Mouse (Mus musculus) heart, postnatal 14 days (tissue): ENCODE results near the gene Lama5. TPM values are rescaled to one million over a fixed set of nuclear protein-coding genes. Genes with fewer than 3 reads are reported as not detected.

Experiments
- DNase-seq, 2 experiments: peaks; one replicate each; pipeline ENCODE4 v3.0.0; 2021 to 2022
- intact Hi-C: fragments of 180-260 bp; cut with DNase I; formaldehyde crosslinking; loops from one replicate; pipeline ENCODE4 v1.15.1; 2025
- microRNA-seq, 2 experiments: library from miRNA; unstranded; fragments of <30 nt; microRNA quantifications; one replicate each; pipeline ENCODE4 v1.2.0; 2021 to 2022
- total RNA-seq, 2 experiments: library from RNA; stranded (reverse); gene quantifications; 2 replicates each; pipeline ENCODE4 v1.2.3; 2021

Gene Lama5
- total RNA-seq, 2 experiments from 2014 or later: 43.1 to 63.7 TPM

DNA sequence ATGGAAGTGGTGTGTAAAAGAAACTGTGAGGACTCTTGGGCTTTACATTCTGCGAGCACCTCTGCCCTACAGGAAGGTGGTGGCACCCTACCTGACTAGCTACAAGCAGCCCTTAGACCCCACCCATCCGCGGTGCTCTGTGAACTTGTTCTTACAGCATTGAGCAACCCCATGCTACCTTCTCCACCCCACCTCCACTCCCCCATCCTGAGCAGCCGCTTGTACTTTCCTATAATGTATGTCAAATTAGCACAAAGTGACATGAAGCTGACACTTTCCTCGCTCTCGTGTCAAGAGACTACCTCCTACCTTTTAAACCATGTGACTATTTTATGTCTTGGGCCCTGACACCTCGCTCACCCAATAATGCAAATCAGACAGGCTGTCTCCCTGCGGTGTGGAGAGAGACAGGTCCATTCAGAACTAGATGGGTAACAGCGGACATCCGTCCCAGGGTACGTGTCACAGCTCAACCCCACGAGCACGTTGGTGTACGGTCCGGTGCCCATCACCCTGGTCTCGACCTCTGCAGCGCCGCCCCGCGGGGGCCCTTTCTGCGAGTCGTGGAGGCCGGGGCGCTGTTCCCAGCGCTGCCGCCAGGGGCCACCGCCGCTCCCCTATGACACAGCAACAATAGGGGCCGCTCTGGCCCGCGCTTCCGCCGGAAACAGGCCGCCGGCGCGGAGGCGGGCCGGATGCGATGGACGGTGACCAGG lies 54.7 kb downstream of the Lama5 start, which contains the start of gene Adrm1:
TSS of gene Adrm1 (plus strand) at position 680 of the 716 bp plus-strand sequence.
- intact Hi-C loops: loop anchor here (5.0 kb wide), 1 partner anchor 199 kb away; no protein-coding TSS in a partner anchor
- DNase-seq: peak; percentile 99

DNA sequence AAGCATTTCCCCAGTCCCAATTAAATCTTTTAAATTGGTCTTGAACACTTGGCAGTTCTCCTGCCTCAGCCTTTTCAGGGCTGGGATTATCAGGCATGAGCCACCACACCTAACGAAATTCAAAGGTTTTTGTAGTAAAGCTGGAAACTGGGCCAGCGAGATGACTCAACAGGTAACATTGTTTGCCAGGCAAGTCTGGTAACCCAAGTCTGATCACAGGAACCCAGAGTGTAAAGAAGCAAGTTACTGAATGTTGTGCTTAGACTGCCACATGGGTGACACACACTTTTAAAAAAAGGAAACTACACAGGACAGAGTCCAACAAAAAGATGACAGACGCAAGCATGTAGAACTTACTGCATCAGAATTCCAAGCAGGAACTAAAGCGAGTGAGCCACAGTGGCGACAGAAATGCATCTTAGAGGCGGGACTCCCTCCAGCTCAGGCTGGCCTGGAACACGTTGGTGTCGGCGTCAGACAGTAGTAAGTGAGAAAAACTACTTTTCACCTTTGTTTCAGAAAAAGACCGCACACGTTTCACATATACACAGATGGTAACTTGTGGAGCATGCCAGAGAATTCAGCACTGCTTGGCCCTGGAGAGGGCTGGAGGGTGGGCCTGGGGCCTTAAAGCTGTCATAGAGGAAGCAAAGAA lies 55.4 kb downstream of the Lama5 start:
- intact Hi-C loops: loop anchor here (5.0 kb wide), 1 partner anchor 198 kb away; no protein-coding TSS in a partner anchor

GRCm38 (mm10) chr2:180166869-180167268 lies 58.8 kb downstream of the Lama5 start:
- no peak for DNase-seq
- intact Hi-C loops: no loop called here

More for the DNA sequence above, 55.4 kb downstream of the Lama5 start:
- no peak for DNase-seq

DNA sequence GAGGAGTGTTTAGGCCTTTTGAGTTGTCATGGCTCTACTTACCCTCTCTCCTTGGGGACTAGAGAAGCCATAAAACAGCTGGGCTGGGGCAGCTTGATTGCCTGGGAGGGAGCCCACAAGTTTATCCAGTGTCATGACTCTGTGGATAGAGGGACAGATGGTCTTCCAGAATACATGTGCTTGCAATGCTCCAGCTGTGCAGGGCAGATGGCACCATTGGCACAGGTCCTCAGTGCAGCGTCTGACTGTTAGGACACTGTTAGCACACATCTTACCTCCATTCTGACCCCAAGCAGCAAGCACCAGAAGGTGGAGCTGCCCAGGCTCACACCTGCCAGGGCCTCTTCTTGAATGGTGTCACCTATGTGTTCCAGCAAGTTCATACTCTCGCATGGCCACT lies 59.8 kb downstream of the Lama5 start:
- no peak for DNase-seq
- intact Hi-C loops: no loop called here

DNA sequence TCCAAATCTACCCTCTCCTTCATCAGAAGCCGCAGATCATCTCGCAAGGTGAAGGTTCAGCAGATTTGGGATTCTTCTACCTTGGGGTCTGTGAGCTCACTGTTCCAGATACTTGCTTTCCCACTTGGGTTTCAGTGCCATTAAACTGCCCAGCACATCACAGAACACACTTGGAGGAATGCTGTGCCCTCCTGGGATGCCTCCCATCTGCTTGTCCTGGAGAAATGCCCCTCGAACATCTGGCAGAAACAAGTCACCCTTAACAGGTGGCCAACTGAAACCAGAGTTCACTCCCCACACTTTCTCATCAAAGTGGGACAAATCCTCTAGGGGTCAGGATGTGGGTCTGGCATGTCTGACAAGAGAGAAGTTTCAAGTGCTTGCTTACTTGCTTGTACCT lies 67.0 kb downstream of the Lama5 start:
- no peak for DNase-seq
- intact Hi-C loops: no loop called here

DNA sequence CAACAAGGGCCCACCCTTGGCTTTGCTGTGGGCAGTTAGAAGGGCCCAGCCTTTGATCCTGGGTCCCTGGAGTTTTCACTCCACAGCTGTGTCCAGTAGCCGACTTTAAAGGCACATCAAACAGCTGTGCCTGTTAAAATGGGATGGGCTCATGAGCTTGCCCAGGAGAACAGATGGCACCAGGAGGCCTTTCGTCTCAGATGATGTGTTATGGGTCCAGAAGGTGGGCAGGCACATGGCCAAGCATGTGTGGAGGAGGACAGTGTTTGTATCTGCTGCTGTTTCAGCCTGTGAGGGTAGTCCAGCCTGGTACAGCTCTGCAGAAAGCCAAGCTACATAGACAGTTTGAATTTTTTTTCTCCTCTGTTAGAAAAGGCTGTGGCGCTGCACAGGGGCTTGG lies 70.9 kb downstream of the Lama5 start:
- intact Hi-C loops: no loop called here
- no peak for DNase-seq

DNA sequence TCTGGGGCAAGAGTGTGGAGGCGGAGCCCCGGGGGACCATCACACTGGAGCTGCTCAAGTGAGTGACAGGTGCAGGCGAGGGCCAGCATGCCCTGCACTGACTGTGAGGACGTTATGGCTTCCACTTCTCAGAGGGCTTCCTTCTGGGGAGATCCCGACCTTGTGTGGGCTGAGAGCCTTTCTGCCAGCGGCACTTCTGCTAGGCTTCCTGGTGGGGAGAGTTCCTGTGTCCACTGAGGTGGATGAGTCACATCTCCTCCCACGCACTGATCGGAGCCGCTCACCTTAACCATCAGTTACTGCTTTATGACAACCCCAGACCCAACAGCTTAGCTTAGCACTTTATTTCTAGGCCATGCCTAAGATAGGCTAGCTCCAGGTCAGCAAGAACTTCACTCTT lies 77.1 kb downstream of the Lama5 start:
- DNase-seq: no peak
- intact Hi-C loops: no loop called here

- no peak for DNase-seq
- intact Hi-C loops: no loop called here
Measured at GRCm38 (mm10) chr2:180147379-180147778, 78.3 kb downstream of the Lama5 start.

DNA sequence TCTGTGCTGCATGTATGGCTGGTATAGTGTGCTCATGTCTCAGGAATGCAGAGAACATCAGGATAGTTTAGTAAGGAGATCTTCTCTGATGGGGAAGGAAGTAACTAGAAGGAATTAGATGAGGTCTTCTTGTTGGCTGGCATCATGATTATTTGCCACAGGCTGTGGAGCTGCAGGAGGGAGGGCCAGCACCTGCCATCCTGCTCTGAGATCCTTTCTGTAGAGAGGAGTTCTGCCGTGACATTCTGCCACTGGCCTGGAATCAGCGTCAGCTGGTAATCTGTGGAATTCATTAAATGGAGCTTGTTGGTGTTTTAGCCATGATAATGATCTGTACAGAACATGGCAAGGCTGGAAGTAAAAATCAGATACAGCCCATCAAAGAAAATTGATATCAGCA lies 79.6 kb downstream of the Lama5 start:
- DNase-seq: no peak
- intact Hi-C loops: no loop called here

DNA sequence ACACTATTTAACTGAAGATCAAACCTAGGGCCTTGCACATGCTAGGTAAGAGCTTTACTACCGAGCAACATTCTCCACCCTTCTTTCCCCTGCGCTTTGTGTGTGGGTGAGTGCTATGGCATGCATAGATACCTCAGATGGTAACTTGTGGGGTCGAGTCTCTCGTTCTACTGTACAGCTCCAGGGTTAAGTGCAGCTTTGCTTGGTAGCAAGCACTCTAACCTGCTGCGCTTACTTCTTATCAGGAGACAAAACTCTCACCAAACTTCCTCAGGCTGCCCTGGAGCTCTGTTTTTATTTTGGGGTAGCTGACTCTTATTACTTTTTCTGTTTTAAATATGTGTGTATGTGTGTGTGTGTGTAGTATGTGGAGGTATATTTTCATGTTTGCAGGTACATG lies 90.2 kb downstream of the Lama5 start:
- intact Hi-C loops: no loop called here
- no peak for DNase-seq

GRCm38 (mm10) chr2:180133911-180134310 lies 91.7 kb downstream of the Lama5 start:
- no peak for DNase-seq
- intact Hi-C loops: no loop called here

GRCm38 (mm10) chr2:180133231-180133630 lies 92.4 kb downstream of the Lama5 start:
- intact Hi-C loops: no loop called here
- DNase-seq: no peak

- intact Hi-C loops: no loop called here
- no peak for DNase-seq
Measured at GRCm38 (mm10) chr2:180127675-180128074, 98.0 kb downstream of the Lama5 start.

Small RNA genes within 50 kb of the gene (microRNA-seq; reads per million reads assigned to microRNA genes)
- gene Mir3091: 0 reads per million in 2 experiments
- 0 reads per million in 2 experiments for gene Mir7005

Other genes with a start within 250 kb of the Lama5 start
- gene Taf4, start 249.2 kb downstream of the Lama5 start, total RNA-seq: 10 to 100 TPM; 15.8 to 19.0 TPM
- gene Lsm14b, start 200.9 kb downstream of the Lama5 start, total RNA-seq: 10 to 100 TPM; 57.3 to 61.8 TPM
- gene Psma7, start 183.4 kb downstream of the Lama5 start, total RNA-seq: 100 to 1,000 TPM; 167 to 177 TPM
- gene Ss18l1, start 183.3 kb downstream of the Lama5 start, total RNA-seq: 1 to 10 TPM; 2.9 to 3.3 TPM
- gene Mtg2, start 155.3 kb downstream of the Lama5 start, total RNA-seq: 10 to 100 TPM; 18.7 to 19.7 TPM
- gene Hrh3, start 121.4 kb downstream of the Lama5 start, total RNA-seq: not detected
- 10 to 100 TPM; 33.4 to 35.7 TPM for gene Osbpl2, start 106.6 kb downstream of the Lama5 start, total RNA-seq
- 10 to 100 TPM; 87.1 to 95.9 TPM for gene Adrm1, start 54.4 kb downstream of the Lama5 start, total RNA-seq
- 100 to 1,000 TPM; 460 to 507 TPM for gene Rps21, start 31.5 kb upstream of the Lama5 start, total RNA-seq
- 10 to 100 TPM; 14.3 to 14.6 TPM for gene Cables2, start 47.6 kb upstream of the Lama5 start, total RNA-seq
- not detected for gene Rbbp8nl, start 64.0 kb upstream of the Lama5 start, total RNA-seq
- gene Gata5, start 108.8 kb upstream of the Lama5 start, total RNA-seq: 1 to 10 TPM; 1.0 to 1.2 TPM
- under 1 TPM; 0.12 to 0.41 TPM for gene Slco4a1, start 230.4 kb upstream of the Lama5 start, total RNA-seq